Mouse (Mus musculus): ENCODE results near the gene Bloc1s3. TPM values are rescaled to one million over a fixed set of nuclear protein-coding genes. Genes with fewer than 3 reads are reported as not detected.
A peak's percentile ranks its signal among the peaks of the same experiment; 100 is the strongest.

The Bloc1s3 gene
- polyA plus RNA-seq, 1 experiment from 2014 or later = 3.4 TPM

- Histone ChIP-seq H3K27me3 (replicated peaks; ENCODE audit: control insufficient read depth, insufficient read depth, low read length) (no peaks in the 10 kb centered on the region), H3K4me1 (replicated peaks; ENCODE audit: control insufficient read depth, insufficient read depth, low read length) (0 out of 2 replicates have a peak, but pooled peaks cover 5% of the 10 kb centered on the region), H3K4me3 (ENCODE audit: low read depth, low read length) (peak overlapping the region; percentile 83), H3K9ac (ENCODE audit: low read depth, low read length) (peak overlapping the region; percentile 54), H3K36me3 (ENCODE audit: control insufficient read depth, insufficient read depth) (no peaks in the 10 kb centered on the region), H3K4me2 (replicated peaks; ENCODE audit: low read depth) (peak overlapping the region; percentile 90), H3K9me3 (ENCODE audit: control insufficient read depth) (no peaks in the 10 kb centered on the region), H3K27ac (ENCODE audit: low read depth, low read length) (peak overlapping the region; percentile 46; the same call in 1 of the 2 replicates)
- no peak for TF ChIP-seq CTCF (IDR thresholded peaks at IDR 0.05; ENCODE audit: low read depth)
- WGBS = 2% methylated on average over 15 of the region's 15 CpGs
- no peak for ATAC-seq
Observed at GRCm38 (mm10) chr7:19508924-19509568, 879 bp upstream of the Bloc1s3 start.

DNA sequence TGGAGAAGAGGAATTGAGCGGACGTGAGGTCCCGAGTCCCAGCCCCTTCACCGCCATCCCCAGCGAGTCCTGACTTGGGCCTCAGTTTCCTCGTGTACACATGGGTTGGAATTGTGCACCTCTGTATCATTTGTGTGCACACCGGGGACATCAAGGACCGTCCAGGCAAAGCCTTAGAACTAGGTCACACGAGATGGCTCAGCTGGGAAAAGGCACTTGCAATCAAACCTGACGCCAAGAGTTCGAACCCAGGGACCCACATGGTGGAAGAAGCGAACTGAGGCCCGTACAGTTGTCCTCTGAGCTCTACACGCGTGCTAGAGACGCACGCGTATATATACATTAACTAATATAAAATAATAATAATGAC lies 570 bp downstream of the Bloc1s3 start:
- no peak for TF ChIP-seq CTCF (IDR thresholded peaks at IDR 0.05; ENCODE audit: low read depth)
- Histone ChIP-seq H3K9ac (ENCODE audit: low read depth, low read length) (peak overlapping the region; percentile 54), H3K27ac (ENCODE audit: low read depth, low read length) (no peak overlapping the region; the same call in 1 of the 2 replicates), H3K9me3 (ENCODE audit: control insufficient read depth) (no peaks in the 10 kb centered on the region), H3K27me3 (replicated peaks; ENCODE audit: control insufficient read depth, insufficient read depth, low read length) (no peaks in the 10 kb centered on the region), H3K4me1 (replicated peaks; ENCODE audit: control insufficient read depth, insufficient read depth, low read length) (0 out of 2 replicates have a peak, but pooled peaks cover 5% of the 10 kb centered on the region), H3K4me3 (ENCODE audit: low read depth, low read length) (peak overlapping the region; percentile 83), H3K36me3 (ENCODE audit: control insufficient read depth, insufficient read depth) (no peaks in the 10 kb centered on the region), H3K4me2 (replicated peaks; ENCODE audit: low read depth) (peak overlapping the region; percentile 90)
- no peak for ATAC-seq
- WGBS = 5% methylated on average over 18 of the region's 18 CpGs

DNA sequence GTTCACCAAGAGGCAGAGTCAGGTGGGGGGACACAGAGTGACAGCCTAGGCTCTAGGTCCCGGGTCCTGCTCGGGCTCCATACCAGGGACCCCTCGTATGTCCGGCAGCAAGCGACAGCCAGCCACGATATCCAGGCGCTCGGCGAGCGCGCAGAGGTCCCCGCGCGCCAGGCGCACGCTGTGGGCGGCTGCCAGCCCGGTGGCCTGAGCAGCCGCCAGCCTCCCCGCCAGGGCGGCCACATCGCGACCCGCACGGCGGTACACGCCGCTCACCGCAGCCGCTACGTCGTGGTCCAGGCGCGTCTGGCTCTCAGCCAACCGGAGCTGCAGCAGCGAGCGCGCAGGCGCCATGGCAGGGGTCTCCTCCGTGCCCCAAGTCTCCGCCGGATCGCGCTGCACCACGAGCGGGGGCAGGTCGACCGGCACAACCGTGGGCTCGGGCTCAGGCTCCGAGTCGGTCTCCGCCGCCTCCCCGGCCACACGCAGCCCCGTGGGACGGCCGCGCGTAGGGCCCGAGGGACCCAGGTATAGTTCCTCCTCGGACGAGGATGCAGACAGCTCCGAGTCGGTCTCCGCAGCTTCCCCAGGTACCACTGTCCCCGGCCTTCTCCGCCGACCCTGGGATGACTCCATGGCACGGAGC lies 1.1 kb downstream of the Bloc1s3 start:
- Histone ChIP-seq H3K9ac (ENCODE audit: low read depth, low read length) (peak overlapping the region; percentile 53), H3K9me3 (ENCODE audit: control insufficient read depth) (no peaks in the 10 kb centered on the region), H3K4me3 (ENCODE audit: low read depth, low read length) (peak overlapping the region; percentile 83), H3K36me3 (ENCODE audit: control insufficient read depth, insufficient read depth) (no peaks in the 10 kb centered on the region), H3K4me1 (replicated peaks; ENCODE audit: control insufficient read depth, insufficient read depth, low read length) (0 out of 2 replicates have a peak, but pooled peaks cover 5% of the 10 kb centered on the region), H3K27ac (ENCODE audit: low read depth, low read length) (peak overlapping the region; percentile 5; the same call in 1 of the 2 replicates), H3K27me3 (replicated peaks; ENCODE audit: control insufficient read depth, insufficient read depth, low read length) (no peaks in the 10 kb centered on the region), H3K4me2 (replicated peaks; ENCODE audit: low read depth) (peak overlapping the region; percentile 90)
- no peak for ATAC-seq
- TF ChIP-seq CTCF (IDR thresholded peaks at IDR 0.05; ENCODE audit: low read depth) = no peak
- WGBS = 2% methylated on average over 54 of the region's 71 CpGs

DNA sequence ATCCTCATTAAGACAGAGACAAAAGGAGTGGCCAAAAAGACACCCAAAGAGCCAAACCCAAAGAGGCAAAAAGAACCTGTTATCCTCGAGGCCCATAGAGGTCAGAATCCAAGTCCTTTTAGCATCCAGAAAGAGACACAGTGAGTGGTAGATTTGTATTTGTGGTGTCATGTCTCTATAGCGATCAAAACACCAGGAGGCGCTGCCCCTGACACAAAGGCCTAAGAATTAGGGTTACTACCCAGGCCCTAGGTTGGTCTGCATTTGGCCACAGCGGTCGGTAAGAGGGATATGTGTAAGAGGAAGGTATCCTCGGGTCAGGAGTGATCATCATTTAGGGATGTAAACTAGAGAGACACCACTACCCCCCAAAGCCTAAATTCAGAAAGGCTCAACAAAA lies 1.8 kb downstream of the Bloc1s3 start:
- Histone ChIP-seq H3K27ac (ENCODE audit: low read depth, low read length) (no peak overlapping the region), H3K4me2 (replicated peaks; ENCODE audit: low read depth) (no peak overlapping the region), H3K4me1 (replicated peaks; ENCODE audit: control insufficient read depth, insufficient read depth, low read length) (0 out of 2 replicates have a peak, but pooled peaks cover 5% of the 10 kb centered on the region), H3K9me3 (ENCODE audit: control insufficient read depth) (no peaks in the 10 kb centered on the region), H3K4me3 (ENCODE audit: low read depth, low read length) (no peak overlapping the region), H3K27me3 (replicated peaks; ENCODE audit: control insufficient read depth, insufficient read depth, low read length) (no peaks in the 10 kb centered on the region), H3K9ac (ENCODE audit: low read depth, low read length) (no peak overlapping the region), H3K36me3 (ENCODE audit: control insufficient read depth, insufficient read depth) (no peaks in the 10 kb centered on the region)
- no peak for ATAC-seq
- WGBS = 58% methylated on average over 6 of the region's 6 CpGs
- peak; percentile 56 for TF ChIP-seq CTCF (IDR thresholded peaks at IDR 0.05; ENCODE audit: low read depth)

GRCm38 (mm10) chr7:19503481-19504068 lies 4.6 kb downstream of the Bloc1s3 start:
- H3K27me3 ChIP-seq (replicated peaks; ENCODE audit: control insufficient read depth, insufficient read depth, low read length) = no peaks in the 10 kb centered on the region
- H3K36me3 ChIP-seq (ENCODE audit: control insufficient read depth, insufficient read depth) = no peaks in the 10 kb centered on the region
- no peak overlapping the region for H3K27ac ChIP-seq (ENCODE audit: low read depth, low read length)
- no peak overlapping the region for H3K4me2 ChIP-seq (replicated peaks; ENCODE audit: low read depth)
- no peak for ATAC-seq
- WGBS = 32% methylated on average over 5 of the region's 5 CpGs
- TF ChIP-seq CTCF (IDR thresholded peaks at IDR 0.05; ENCODE audit: low read depth) = peak; percentile 95
- no peak overlapping the region for H3K9ac ChIP-seq (ENCODE audit: low read depth, low read length)
- H3K4me1 ChIP-seq (replicated peaks; ENCODE audit: control insufficient read depth, insufficient read depth, low read length) = 0 out of 2 replicates have a peak, but pooled peaks cover 5% of the 10 kb centered on the region
- no peak overlapping the region for H3K4me3 ChIP-seq (ENCODE audit: low read depth, low read length)
- H3K9me3 ChIP-seq (ENCODE audit: control insufficient read depth) = no peaks in the 10 kb centered on the region

DNA sequence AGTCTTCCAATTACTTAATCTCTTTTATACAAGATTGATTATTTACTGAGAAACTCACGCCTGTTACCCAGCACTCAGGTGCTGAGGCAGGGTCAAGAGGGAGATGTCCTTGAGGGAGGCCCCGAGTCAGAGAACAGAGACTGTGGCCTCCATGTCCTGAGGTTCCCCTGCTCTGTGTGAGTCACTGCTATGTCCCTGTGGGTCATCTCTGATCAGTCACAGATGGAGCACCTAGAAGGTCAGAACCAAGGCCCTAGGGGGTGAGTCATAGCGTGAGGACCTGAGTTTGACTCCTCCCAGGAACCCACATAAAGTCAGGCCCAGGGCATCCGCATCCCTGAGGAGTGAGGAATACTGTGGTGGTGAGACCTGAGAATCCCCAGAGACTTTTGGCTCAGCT lies 6.5 kb downstream of the Bloc1s3 start:
- TF ChIP-seq CTCF (IDR thresholded peaks at IDR 0.05; ENCODE audit: low read depth) = no peak
- H3K9ac ChIP-seq (ENCODE audit: low read depth, low read length) = no peak overlapping the region
- H3K27ac ChIP-seq (ENCODE audit: low read depth, low read length) = no peak overlapping the region
- H3K36me3 ChIP-seq (ENCODE audit: control insufficient read depth, insufficient read depth) = no peaks in the 10 kb centered on the region
- H3K4me2 ChIP-seq (replicated peaks; ENCODE audit: low read depth) = no peak overlapping the region
- 77% methylated on average over 4 of the region's 4 CpGs for whole genome bisulfite sequencing
- no peaks in the 10 kb centered on the region for H3K9me3 ChIP-seq (ENCODE audit: control insufficient read depth)
- ATAC-seq = no peak
- H3K4me3 ChIP-seq (ENCODE audit: low read depth, low read length) = no peak overlapping the region
- no peaks in the 10 kb centered on the region for H3K4me1 ChIP-seq (replicated peaks; ENCODE audit: control insufficient read depth, insufficient read depth, low read length)
- no peaks in the 10 kb centered on the region for H3K27me3 ChIP-seq (replicated peaks; ENCODE audit: control insufficient read depth, insufficient read depth, low read length)
